Mouse (Mus musculus) heart, embryonic 12.5 days (tissue): ENCODE measurements around the gene Tmem30b. TPM values are rescaled to one million over a fixed set of nuclear protein-coding genes. Genes with fewer than 3 reads are reported as not detected.
"Not testable (repeated sequence)": the region's sequence is repeated elsewhere in the genome, so short reads cannot be mapped to it uniquely, and the experiment has no call there.

Source experiments
- ATAC-seq: fragments of 200-750 bp; cut with Nextera tagmentation; 2 replicates; pipeline ENCODE4 v1.8.0; 2017; ENCODE audit warnings: moderate TSS enrichment, moderate library complexity; ENCODE audit not compliant: insufficient number of reproducible peaks, low FRiP score
- H3K27ac ChIP-seq: fragments of 300-500 bp; sonication (generic); 2 replicates; pipeline ENCODE4 v1.5.1; 2016; ENCODE audit warnings: mild to moderate bottlenecking, moderate library complexity; ENCODE audit not compliant: poor library complexity, severe bottlenecking
- H3K27me3 ChIP-seq: fragments of 300-500 bp; sonication (generic); replicated peaks from 2 replicates; pipeline ENCODE4 v1.6.1; 2016; ENCODE audit warnings: mild to moderate bottlenecking, moderate library complexity
- H3K36me3 ChIP-seq: fragments of 300-500 bp; sonication (generic); 2 replicates; pipeline ENCODE4 v1.6.1; 2016; ENCODE audit warnings: mild to moderate bottlenecking, moderate library complexity
- H3K4me1 ChIP-seq: fragments of 300-500 bp; sonication (generic); replicated peaks from 2 replicates; pipeline ENCODE4 v1.6.1; 2016; ENCODE audit warnings: mild to moderate bottlenecking
- H3K4me2 ChIP-seq: fragments of 300-500 bp; sonication (generic); 2 replicates; pipeline ENCODE4 v1.6.1; 2016; ENCODE audit warnings: mild to moderate bottlenecking, moderate library complexity
- H3K4me3 ChIP-seq: fragments of 300-500 bp; sonication (generic); 2 replicates; pipeline ENCODE4 v1.5.1; 2016; ENCODE audit warnings: mild to moderate bottlenecking
- H3K9ac ChIP-seq: fragments of 300-500 bp; sonication (generic); 2 replicates; pipeline ENCODE4 v1.6.1; 2016; ENCODE audit warnings: mild to moderate bottlenecking, moderate library complexity
- H3K9me3 ChIP-seq: fragments of 300-500 bp; sonication (generic); replicated peaks from 2 replicates; pipeline ENCODE4 v1.6.1; 2016; ENCODE audit warnings: mild to moderate bottlenecking, moderate library complexity
- WGBS: fragments of 180-500 bp; shearing (Covaris S2); methylation state at CpG from one replicate; pipeline ENCODE4 v1.1.7; 2016; 5-methylcytosine and 5-hydroxymethylcytosine counted together
- polyA plus RNA-seq: library from polyadenylated mRNA; unstranded; fragments of >200 nt; fragmentation: Nextera tagmentation; extraction: Ambion mirVana; gene quantifications from 2 replicates; pipeline ENCODE4 v1.2.1, GENCODE M21; 2016

Gene Tmem30b
- polyA plus RNA-seq, 1 experiment from 2014 or later: 0.36 TPM

GRCm38 (mm10) chr12:73558525-73559195 lies 12.5 kb upstream of the Tmem30b start:
- ATAC-seq: no peak
- H3K36me3 ChIP-seq: no peaks in the 10 kb centered on the region

DNA sequence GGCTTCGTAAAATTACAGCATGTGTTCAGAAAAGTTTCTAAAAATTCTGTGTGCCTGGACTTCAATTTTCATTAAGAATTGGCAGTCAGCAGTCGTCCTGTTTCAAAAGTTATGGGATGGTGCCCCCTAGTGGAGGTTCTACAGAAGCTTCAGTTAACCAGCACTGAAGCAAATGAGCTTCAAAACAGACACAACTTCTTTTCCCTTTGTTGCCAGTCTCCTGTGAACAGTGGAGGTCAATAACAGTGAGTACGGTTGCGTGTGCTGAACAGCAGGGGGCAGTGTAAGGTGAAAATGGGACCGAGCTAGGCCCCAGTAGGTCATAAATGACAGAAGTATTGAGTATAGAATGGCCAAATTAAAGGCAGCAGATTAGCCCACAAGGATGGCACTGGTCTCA lies 8.0 kb upstream of the Tmem30b start:
- no peak for ATAC-seq
- H3K36me3 ChIP-seq: no peaks in the 10 kb centered on the region
- 4% methylated on average over 5 of the region's 5 CpGs for WGBS
- no peak overlapping the region for H3K9ac ChIP-seq
- no peak overlapping the region for H3K4me3 ChIP-seq
- H3K27ac ChIP-seq: no peak overlapping the region
- no peak overlapping the region for H3K4me2 ChIP-seq
- H3K27me3 ChIP-seq: peaks cover 18% of the 10 kb centered on the region
- H3K9me3 ChIP-seq: no peaks in the 10 kb centered on the region
- H3K4me1 ChIP-seq: no peaks in the 10 kb centered on the region

More at GRCm38 (mm10) chr12:73558525-73559195, 12.5 kb upstream of the Tmem30b start:
- 91% methylated on average over 20 of the region's 20 CpGs for WGBS
- H3K9ac ChIP-seq: no peak overlapping the region
- no peaks in the 10 kb centered on the region for H3K27me3 ChIP-seq
- no peaks in the 10 kb centered on the region for H3K4me1 ChIP-seq
- no peak overlapping the region for H3K4me3 ChIP-seq
- H3K4me2 ChIP-seq: no peak overlapping the region
- 0 out of 2 replicates have a peak, but pooled peaks cover 4% of the 10 kb centered on the region for H3K9me3 ChIP-seq
- no peak overlapping the region for H3K27ac ChIP-seq

DNA sequence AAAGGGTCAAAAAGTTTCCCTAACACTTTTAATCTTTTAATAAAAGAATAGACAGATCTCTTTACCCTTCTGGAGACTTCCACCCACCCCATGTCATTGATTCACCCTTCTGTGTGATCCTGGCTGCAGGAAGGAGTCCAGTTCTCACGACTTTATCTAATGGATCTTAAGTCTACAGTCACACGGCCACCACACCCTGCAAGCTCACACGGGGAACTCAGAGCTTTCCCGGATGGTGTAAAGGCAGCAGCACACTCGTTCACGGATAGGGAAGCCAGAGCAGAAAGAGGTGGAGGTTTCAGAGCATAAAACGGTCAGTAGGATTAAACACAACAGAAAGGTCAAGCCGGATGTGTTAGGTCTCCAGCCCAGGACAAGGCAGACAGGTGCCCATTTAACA lies 2.1 kb upstream of the Tmem30b start:
- H3K4me1 ChIP-seq: peaks cover 15% of the 10 kb centered on the region
- H3K4me2 ChIP-seq: no peak overlapping the region
- H3K4me3 ChIP-seq: no peak overlapping the region
- H3K36me3 ChIP-seq: no peaks in the 10 kb centered on the region
- 69% methylated on average over 8 of the region's 8 CpGs for WGBS
- no peaks in the 10 kb centered on the region for H3K9me3 ChIP-seq
- peaks cover 70% of the 10 kb centered on the region for H3K27me3 ChIP-seq
- H3K27ac ChIP-seq: no peak overlapping the region
- H3K9ac ChIP-seq: no peak overlapping the region
- no peak for ATAC-seq

DNA sequence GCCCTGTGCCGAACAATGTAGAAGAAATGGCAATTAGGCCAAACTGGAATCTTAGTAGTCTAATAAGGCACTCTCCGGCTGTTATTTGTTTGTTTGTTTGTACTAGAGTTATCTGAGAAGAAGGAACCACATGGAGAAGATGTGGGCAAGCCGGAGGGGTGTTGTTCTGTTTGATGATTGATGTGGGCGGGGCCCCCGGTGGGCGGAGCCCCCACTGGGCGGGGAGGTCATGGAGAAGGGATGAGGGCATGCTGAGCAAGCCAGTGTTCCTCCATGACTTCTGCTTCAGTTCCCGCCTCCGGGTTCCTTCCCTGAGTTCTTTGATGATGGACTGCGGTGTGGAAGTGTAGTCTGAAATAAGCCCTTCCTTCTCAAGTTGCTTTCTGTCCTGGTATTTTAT lies 1.5 kb upstream of the Tmem30b start:
- Histone ChIP-seq H3K27ac (no peak overlapping the region), H3K4me1 (peaks cover 15% of the 10 kb centered on the region), H3K9me3 (no peaks in the 10 kb centered on the region), H3K4me2 (no peak overlapping the region), H3K36me3 (no peaks in the 10 kb centered on the region), H3K9ac (no peak overlapping the region), H3K27me3 (peaks cover 72% of the 10 kb centered on the region), H3K4me3 (no peak overlapping the region)
- WGBS: 31% methylated on average over 10 of the region's 10 CpGs
- ATAC-seq: no peak

DNA sequence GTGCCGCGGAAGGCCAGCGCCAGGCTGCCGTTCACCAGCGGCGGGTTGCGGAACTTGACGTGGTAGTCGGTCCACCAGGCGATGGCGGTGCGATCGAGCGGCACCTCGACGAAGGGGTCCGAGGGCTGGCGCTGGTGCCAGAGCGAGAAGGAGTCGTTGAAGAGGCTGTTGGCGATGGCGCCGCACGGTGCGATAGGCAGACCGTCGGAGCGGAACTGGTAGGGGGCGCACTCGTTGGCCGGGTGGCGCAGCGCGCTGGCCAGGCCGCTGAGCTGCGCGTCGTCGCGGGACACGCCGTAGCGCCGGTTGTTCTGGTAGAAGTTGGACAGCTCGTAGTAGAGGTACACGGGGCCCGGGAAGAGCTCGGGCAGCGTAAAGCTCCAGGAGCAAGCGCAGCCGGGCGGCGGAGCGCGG lies 513 bp downstream of the Tmem30b start:
- ATAC-seq: peak; percentile 46
- peaks cover 15% of the 10 kb centered on the region for H3K4me1 ChIP-seq

DNA sequence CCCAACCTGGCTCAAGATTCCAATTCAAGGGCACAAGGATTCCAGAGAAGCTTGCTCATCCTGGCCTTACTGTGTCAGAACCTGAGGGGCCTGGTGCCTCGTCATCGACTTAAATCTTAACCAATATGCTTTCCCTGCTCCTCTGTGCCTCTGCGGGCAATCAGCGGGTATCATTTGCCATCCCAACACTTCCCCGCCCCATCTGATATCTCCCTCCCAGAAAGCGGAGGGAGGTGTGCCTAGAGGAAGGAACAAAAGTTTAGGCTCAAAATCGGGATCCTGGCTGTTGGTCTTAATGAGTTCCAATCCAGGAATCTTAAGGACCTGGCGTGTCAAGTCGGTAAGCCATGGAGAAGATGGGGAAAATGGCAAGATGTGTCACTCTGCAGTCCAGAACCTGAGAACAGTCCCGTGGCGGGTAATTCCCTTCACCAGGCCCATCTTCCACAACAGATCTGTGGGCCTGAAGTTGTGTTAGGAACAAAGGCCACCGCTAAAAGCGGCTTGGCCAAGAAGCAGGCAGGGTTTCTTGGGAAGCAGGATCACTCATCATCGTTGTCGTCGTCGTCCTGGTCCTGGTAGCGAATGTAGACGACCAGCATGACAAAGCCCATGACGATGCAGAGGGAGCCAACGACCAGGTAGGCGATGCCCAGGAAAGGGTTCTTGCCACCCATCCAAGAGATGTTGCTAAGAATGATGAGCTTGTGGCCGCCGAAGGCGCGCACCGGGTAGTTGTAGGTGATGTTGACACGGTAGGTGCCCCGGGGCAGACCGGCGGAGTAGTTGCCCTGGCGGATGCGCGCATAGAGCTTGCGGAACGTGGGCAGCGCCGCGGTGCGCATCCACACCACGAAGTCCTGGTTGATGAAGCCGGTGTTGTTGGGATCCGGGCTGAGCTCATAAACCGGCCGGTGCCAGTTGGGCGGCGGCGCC lies 1.2 kb downstream of the Tmem30b start:
- peaks cover 78% of the 10 kb centered on the region for H3K27me3 ChIP-seq
- no peaks in the 10 kb centered on the region for H3K36me3 ChIP-seq
- ATAC-seq: no peak
- peak overlapping the region; percentile 74 for H3K4me2 ChIP-seq
- peaks cover 15% of the 10 kb centered on the region for H3K4me1 ChIP-seq
- 9% methylated on average over 48 of the region's 48 CpGs for WGBS
- H3K4me3 ChIP-seq: peak overlapping the region; percentile 49
- H3K27ac ChIP-seq: no peak overlapping the region
- no peaks in the 10 kb centered on the region; the same call in 1 of the 2 replicates for H3K9me3 ChIP-seq
- H3K9ac ChIP-seq: peak overlapping the region; percentile 45; the same call in 1 of the 2 replicates

More for the DNA sequence above, 513 bp downstream of the Tmem30b start:
- no peaks in the 10 kb centered on the region for H3K36me3 ChIP-seq
- H3K27ac ChIP-seq: no peak overlapping the region
- H3K9me3 ChIP-seq: no peaks in the 10 kb centered on the region
- H3K4me3 ChIP-seq: peak overlapping the region; percentile 49
- peaks cover 85% of the 10 kb centered on the region for H3K27me3 ChIP-seq
- peak overlapping the region; percentile 74 for H3K4me2 ChIP-seq
- under 1% methylated on average over 55 of the region's 55 CpGs for WGBS
- peak overlapping the region; percentile 45 for H3K9ac ChIP-seq

DNA sequence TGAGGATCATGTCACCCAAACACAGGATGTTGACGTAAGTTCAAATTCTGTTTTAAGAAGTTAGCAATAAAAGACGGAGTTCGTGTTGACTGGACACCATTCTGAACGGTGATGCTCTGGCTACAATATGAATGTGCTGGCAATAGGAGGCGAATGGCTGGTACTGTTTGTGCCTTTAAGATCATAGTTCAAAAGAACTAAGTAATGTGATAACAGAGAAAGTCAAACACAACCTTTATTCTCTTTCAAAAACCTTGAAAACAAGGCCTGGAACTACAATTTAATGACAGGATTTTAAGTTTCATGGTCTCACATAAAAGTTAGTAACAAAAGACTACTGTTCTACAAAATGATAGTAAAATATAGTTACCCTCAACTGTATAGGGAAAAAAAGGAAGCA lies 3.0 kb downstream of the Tmem30b start:
- Histone ChIP-seq H3K27me3 (peaks cover 63% of the 10 kb centered on the region), H3K4me1 (peaks cover 20% of the 10 kb centered on the region), H3K9ac (no peak overlapping the region), H3K27ac (no peak overlapping the region), H3K4me3 (no peak overlapping the region), H3K36me3 (no peaks in the 10 kb centered on the region), H3K9me3 (no peaks in the 10 kb centered on the region; the same call in 1 of the 2 replicates), H3K4me2 (no peak overlapping the region)
- whole genome bisulfite sequencing: 85% methylated on average over 5 of the region's 5 CpGs
- ATAC-seq: no peak

DNA sequence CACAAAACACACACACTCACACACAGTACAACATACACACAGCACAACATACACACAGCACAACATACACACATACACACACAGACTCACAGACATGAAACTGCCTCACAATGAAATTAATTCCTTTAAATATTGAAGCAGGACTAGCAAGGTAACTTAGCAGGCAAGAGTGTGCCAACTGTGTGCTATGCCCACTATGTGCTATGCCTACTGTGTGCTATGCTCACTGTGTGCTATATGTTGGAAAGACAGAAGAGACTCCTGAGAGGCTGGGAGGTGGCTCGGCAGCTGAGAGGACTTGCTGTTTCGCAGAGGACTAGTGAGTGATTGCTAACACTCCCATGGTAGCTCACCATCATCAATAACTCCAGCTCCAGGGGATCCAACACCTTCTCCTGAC lies 5.8 kb downstream of the Tmem30b start:
- Histone ChIP-seq H3K27me3 (peaks cover 36% of the 10 kb centered on the region), H3K4me3 (no peak overlapping the region), H3K4me2 (no peak overlapping the region), H3K27ac (no peak overlapping the region), H3K36me3 (no peaks in the 10 kb centered on the region), H3K4me1 (peaks cover 9% of the 10 kb centered on the region), H3K9me3 (no peaks in the 10 kb centered on the region; the same call in 1 of the 2 replicates), H3K9ac (no peak overlapping the region)
- no peak for ATAC-seq
- WGBS: 88% methylated on average over 2 of the region's 2 CpGs

DNA sequence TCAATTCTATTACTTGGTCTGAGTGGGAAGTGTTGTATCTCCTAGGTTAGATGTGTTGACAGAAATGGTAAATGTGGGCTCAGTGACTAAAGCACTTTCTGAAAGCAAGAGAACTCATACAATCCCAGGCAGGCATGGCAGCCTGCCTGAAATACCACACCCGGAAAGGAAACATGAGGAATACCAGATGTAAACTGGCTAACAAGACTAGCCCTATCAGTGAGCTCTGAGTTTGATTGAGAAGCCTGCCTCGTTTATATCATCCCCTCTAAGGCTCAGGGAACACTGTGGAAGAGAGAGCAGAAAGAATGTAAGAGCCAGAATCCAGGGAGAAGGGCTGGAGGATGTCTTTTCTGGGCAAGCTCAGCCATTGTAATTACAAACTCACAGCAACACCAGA lies 7.0 kb downstream of the Tmem30b start:
- H3K27me3 ChIP-seq: peaks cover 23% of the 10 kb centered on the region
- no peaks in the 10 kb centered on the region for H3K36me3 ChIP-seq
- 0 out of 2 replicates have a peak, but pooled peaks cover 4% of the 10 kb centered on the region for H3K4me1 ChIP-seq
- no peak overlapping the region for H3K9ac ChIP-seq
- ATAC-seq: no peak
- WGBS: 12% methylated on average over 2 of the region's 2 CpGs
- no peak overlapping the region for H3K27ac ChIP-seq
- no peaks in the 10 kb centered on the region; the same call in 1 of the 2 replicates for H3K9me3 ChIP-seq
- H3K4me2 ChIP-seq: peak overlapping the region; percentile 34
- peak overlapping the region; percentile 13; the same call in 1 of the 2 replicates for H3K4me3 ChIP-seq

DNA sequence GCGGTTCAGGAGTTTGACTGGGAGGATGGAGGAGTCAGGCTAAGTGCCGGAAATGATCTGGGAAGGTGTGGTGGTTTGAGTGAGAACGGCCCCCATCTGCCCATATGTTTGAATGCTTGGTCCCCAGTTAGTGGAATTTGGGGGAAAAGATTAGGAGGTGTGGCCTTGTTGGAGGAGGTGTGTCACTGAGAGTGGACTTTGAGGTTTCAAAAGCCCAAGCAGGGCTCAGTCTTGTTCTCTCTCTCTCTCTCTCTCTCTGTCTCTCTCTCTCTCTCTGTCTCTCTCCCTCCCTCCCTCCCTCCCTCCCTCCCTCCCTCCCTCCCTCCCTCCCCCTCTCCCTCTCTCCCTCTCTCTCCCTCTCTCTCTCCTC lies 8.1 kb downstream of the Tmem30b start:
- H3K4me3 ChIP-seq: peak overlapping the region; percentile 18
- 31% methylated on average over 3 of the region's 3 CpGs for WGBS

More for the DNA sequence above, 8.1 kb downstream of the Tmem30b start:
- not testable (repeated sequence) for H3K9ac ChIP-seq, ATAC-seq, H3K9me3 ChIP-seq, H3K4me1 ChIP-seq, H3K36me3 ChIP-seq, H3K27ac ChIP-seq
- Histone ChIP-seq H3K27me3 (peaks cover 19% of the 10 kb centered on the region), H3K4me2 (peak overlapping the region; percentile 52)
